Mouse (Mus musculus) telencephalon, adult 2 months (tissue): ENCODE measurements around the gene Cradd.

Experiments
- DNase-seq: peaks from one replicate; pipeline ENCODE4 v3.0.0-alpha.2; 2011; ENCODE audit warnings: low read depth, low spot score

The Cradd gene

DNA sequence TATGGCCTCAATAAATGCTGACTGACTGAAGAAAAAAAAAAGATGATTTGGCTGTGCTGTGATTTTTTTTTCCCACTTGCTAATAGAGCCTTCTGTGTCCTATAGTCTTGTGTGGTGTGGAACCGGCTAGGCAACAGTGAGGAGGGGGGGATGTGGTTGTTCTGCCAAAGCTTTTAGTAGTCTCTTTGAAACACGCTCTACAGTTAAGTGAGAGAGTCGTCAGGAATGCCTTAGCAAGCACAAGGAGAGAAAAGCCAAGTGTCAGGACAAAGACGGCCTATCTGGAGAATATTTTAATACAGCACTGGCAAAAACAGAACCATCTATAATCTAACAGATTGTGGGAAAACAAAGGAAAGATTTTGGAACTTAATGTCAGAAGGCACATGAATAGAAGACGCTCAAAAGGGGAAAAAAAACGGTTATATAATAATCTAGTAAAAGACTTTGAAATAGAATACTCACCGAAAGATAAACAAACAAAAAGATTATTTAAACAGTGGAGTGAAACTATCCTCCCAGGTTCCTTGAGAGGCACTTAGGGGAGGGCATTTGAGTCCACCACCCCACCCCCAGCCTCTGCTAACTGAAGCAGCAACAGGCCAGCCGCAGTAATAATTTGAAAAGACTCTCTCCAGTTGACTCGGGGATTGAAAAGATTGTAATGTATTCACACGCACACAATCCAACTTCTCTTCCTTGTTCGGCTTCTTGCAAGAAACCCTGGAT is 16.9 kb downstream of the Cradd start:
- no peak for DNase-seq

DNA sequence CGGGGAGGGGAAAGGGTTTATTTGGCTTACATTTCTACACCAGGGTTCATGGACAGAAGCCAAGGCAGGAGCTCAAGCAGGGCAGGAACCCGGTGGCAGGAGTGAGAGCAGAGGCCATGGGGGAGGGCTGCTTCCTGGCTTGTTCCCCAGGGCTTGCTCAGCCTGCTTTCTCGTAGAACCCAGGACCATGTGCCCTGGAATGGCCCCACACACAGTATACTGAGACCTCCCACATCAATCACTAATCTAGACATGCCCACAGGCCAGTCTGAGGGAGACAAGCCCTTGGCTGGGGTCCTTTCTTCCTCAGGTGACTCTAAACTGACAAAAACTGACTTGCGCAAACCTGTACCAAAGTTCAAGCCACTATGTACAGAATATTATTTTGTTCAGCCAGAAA is 19.7 kb downstream of the Cradd start:
- no peak for DNase-seq

DNA sequence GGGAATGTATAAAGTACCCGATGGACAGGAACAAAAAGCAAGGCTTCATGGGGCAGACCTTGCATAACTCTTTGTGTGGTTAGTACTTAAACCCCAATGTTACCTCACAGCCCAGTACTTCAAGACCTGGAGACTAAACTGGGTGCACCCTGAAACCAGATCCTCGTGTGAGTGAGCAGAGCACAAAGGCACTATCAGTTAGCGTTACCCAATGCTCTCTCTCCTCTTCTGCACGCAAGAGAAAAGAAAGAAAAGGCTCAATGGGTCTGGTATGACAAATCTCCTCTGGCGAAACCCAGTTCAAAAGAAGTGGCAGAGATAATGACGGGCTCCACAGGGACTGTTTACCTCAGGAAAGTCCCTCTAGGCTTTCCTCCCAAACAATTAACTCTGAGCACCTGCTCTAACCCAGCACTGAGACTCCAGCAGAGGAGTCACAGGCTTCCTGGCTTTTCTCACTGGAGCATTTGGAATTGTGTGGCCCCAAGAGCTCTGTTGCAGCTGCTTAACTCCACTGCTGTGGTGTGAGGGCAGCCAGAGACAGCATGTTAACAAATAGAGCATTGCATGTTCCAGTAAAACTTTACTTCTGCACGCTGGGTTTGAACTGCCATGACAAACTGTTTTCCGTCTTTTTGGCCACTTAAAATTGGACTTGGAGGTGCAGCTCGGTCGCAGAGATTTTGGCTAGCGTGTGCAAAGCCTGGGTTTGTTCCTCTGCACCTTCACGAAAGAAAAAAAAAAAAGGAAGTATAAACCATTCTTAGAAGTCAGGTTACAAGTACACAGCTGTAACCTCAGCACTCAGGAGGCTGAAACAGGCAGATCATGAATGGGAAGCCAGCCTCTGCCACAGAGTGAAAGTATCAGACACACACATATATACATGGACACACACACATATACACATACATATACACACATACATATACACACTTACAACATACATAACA is 21.4 kb downstream of the Cradd start:
- no peak for DNase-seq

DNA sequence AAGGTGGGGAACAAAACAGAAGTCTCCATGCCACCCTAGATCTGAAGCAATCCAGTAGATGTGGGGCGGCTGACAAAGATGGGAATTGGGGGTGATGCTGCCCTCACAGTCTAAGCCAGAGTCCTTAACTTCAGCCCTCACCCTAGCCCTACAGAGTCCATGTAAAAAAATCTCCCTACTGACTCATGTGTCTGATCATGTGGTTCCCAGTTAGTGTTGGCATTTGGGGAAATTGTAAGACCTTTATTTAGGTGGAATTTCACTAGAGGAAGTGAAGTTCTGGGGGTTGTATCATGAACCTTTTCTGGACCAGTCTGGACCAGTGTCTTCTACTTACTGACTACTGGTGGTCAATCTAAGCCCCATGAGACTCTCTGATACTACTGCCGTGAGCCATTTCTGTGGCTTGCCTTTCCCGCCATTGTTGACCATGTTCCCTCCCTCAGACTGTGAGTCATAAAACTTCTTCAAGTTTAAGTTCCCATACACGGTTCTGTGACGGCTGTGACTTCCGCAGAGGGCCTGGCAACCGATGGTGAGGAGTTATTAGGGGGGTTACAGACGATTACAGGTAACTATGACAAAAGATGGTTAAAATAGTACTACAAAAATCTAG is 23.6 kb downstream of the Cradd start:
- no peak for DNase-seq

- no peak for DNase-seq
Measured at GRCm38 (mm10) chr10:95299808-95300133, 24.2 kb downstream of the Cradd start.

DNA sequence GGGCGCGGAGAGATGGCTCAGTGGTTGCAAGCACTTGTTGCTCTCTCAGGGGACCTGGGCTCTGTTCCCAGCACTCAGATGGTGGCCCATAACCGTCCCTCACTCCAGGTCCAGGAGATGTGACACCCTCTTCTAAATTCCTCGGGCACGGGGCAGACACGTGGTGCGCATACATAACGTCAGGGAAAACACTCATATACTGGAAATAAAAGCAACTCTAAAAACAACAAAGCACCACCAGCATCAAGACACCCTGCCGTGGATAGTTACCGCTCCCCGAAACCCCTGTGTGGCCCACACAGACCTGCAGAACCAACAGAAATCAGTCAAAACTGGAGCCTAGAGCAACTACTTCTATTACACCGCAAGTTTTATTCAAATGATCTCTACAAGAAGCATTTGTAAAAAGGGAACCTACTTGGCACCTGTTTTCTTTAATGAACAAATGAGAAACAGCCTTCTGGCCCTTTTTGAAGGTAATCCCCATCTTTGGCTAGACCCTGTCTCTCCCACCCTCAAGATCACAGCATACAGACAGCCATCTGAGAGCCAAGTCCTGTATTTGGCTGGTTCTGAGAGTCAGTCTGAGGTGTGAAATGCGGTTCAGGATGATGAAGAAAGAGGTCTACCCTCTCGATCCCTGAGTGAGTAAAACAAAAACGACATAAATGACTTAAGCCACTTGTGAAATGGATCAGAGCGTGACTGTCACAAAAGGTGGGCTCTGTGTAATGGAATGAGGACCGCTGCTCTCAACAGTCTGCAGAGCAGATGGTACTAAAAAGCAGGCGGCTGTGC is 24.7 kb downstream of the Cradd start:
- DNase-seq, result no peak

DNA sequence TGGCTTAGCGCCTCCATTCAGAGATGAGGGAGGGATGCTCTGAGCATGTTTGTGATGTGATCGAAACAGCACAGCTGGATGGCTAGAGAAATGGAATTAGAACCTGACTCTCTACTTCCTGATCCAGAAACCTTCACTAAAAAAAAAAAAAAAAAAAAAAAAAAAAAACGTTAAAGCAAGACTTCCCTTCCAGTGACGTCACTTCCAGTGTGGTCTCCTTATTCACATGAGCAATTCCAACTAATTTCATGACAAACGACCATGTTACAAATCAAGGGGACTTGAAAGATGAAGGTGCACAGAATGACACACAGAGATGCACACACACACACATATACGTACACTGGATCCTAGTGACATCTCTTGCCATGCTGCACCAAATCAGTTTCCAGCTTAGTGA is 25.4 kb downstream of the Cradd start:
- DNase-seq, result no peak

- no peak for DNase-seq
Measured at GRCm38 (mm10) chr10:95297690-95298104, 26.2 kb downstream of the Cradd start.

GRCm38 (mm10) chr10:95297024-95297423 is 26.9 kb downstream of the Cradd start:
- no peak for DNase-seq

GRCm38 (mm10) chr10:95293261-95293660 is 30.7 kb downstream of the Cradd start:
- DNase-seq, result no peak

- DNase-seq, result no peak
Measured at GRCm38 (mm10) chr10:95292269-95292668, 31.7 kb downstream of the Cradd start.

DNA sequence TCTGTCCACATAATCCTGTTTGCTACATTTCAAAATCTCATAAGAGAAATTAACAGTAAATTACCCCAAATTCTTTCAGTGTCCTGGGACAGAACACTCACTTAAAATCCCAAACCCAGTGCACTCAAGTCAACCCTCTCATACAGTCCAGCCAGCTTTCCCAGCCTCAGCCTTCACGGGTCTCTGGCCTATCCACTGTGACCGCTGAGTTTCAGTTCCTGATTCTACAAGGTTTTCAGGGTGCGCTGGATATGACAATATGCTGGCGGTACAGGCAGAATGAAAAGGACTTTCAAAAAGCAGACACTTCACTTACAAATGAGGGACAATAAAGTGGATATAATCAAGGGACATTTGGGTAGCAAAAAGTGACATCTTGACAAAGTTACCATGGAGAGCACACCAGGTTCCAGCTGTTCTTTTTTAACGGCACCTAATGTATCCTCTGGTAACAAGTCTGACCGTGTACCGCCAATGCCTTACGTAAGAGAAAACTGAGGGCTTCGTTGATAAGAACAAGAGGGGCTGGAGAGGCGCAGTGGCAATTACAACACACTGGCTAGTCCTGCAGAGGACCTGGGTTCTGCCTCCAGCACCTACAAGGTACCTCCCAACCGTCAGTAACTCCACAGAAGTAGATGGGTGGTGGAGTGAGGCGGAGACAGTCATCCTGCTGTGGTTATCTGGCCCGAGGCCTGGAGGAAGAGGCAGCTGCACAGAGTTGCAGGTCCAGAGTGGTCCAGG is 32.6 kb downstream of the Cradd start:
- no peak for DNase-seq

DNA sequence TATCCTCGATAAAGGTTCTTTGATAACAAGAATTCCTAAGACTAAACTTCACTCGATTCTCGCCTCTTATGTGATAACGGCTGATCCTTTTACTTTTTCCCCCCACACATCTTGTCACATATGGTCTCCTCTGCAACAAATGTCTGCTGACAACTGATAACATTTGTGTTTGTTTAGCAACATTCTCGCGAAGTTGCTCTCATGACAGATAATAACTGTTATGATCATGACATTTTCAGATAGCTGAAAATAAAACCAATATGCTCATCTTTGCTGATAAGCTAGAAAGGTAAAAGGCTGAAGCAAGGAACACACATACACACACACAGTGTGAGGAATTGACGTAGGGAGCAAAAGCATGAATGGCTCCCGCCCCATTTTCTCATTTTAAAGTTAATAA is 34.1 kb downstream of the Cradd start:
- DNase-seq, result no peak

DNA sequence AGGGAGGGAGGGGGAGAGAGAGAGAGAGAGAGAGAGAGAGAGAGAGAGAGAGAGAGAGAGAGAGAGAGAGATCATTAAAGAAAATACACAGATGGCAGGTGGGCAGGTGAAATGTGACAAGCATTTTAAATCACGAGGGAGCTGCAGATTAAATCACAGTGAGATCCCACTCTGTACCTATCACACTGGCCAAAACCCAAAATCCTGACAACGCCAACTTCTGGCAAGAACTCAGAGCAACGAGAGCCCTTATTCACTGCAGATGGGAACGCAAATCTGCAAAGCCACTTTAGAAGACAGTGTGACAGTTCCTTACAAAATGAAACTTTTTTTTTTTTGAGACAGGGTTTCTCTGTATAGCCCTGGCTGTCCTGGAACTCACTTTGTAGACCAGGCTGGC is 35.7 kb downstream of the Cradd start:
- peak; percentile 74 for DNase-seq

GRCm38 (mm10) chr10:95287351-95287750 is 36.6 kb downstream of the Cradd start:
- no peak for DNase-seq

- no peak for DNase-seq
Measured at GRCm38 (mm10) chr10:95283434-95283833, 40.5 kb downstream of the Cradd start.

DNA sequence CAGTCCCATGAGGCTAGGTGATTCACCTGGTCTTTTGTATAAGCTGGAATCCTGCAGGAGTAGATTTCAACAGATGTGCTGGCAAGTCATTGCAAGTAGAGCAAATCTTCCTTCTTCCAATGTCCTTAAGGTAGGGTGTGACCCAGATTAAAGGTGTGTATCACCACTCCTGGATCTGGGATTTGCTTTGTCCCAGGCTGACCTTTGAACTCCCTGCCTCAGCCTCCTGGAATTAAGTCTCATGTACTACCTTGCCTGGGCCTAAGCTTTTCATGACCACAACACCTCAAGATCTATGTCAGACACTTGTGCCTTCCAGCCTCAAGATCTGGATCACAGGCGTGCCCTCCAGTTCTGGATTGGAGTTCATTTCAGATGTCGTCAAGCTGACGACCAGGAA is 41.9 kb downstream of the Cradd start:
- no peak for DNase-seq

DNA sequence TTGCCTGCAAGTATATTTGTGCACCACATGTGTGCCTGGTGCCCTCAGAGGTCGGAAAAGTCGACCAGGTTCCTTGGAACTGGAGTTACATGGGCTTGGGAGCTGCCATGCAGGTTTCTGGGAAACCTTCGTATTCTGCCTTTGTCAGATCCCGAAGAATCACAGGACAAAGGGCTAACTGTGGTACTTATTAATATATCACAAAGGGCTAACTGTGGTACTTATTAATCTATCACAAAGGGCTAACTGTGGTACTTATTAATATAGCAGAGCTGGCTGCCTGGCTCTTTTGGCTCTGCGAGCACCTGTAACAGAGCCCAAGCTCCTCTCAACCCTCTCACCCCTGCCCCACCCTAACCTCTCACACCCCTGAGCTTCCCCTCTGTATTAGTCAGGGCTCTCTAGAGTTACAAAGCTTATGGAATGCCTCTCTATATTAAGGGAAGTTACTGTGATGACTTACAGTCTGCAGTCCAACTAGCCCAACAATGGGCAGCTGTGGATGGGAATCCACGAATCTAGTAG is 42.4 kb downstream of the Cradd start:
- DNase-seq, result no peak

DNA sequence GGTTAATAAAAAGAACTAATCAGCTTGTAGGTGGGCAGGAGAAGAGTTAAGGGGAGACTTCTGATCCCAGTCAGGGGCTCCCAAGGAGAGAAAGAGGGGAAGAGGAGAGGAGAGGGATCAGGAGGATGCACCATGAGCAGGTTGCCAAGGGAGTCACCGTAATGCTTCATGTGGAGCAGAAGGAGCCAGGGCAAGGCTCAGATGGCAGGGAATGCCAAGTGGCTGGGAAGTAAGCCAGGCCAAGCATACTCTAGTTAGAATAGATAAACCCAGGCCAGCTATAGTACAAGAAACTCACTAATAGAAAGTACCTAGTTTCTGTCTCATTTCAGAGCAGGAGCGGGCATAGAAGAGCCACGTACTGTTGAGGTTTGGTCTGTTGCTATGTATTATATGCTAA is 43.6 kb downstream of the Cradd start:
- no peak for DNase-seq

GRCm38 (mm10) chr10:95279459-95279858 is 44.5 kb downstream of the Cradd start:
- DNase-seq, result no peak

DNA sequence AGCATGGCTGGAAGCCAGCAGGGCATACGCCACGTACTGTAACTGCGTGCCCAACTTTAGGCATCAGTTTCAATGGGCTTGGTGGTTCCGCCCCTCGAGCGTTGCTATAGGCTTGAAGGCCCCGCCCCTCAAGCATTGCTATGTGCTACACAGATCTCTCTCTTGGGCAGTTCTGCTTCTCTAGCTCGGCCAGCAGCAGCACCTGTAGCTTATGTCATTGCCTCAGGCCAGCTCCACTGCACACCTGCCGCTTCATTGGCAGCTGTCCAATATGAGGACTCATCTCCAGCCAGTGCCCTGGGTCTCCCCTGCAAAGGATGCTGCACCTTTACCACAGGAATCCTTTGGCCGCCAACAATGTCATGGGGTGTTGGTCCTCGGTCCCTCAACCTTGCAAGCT is 45.8 kb downstream of the Cradd start:
- no peak for DNase-seq
